Mouse (Mus musculus) yolk sac, embryonic 10.5 days (tissue): ENCODE data around the gene Gm2004.
"Not testable (repeated sequence)": the region's sequence is repeated elsewhere in the genome, so short reads cannot be mapped to it uniquely, and the experiment has no call there.

Source experiments
- DNase-seq: peaks from one replicate; pipeline ENCODE4 v3.0.0-alpha.2; 2017; ENCODE audit warnings: low spot score

The Gm2004 gene

DNA sequence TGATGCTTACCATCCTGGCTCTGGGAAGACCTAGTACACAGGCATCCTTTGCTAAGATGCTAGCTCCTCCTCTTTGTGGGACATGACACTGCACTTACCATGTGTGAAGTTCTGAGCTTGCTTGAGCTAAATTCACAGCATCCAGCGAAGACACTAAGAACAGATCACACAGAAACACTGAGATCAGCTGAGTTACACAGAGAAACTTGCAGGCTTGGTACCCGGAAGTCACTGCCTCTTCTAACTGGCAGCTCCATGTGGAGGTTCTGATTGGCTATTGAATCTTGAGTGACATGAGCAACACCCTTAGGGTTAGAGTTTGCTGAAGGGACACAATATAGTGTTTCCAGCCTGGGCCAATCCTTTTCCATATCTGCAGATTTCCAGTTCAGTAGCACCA lies at the start of gene Gm2004:
Gene Gm2004 (minus strand): TSS at position 101 of the 400 bp plus-strand sequence.
- not testable (repeated sequence) for DNase-seq
